Mouse (Mus musculus) G1E (cell line): ENCODE measurements around the gene Orc3.

Source experiments
- CTCF ChIP-seq: IDR thresholded peaks from 2 replicates; pipeline ENCODE4 v1.5.1; 2012; ENCODE audit warnings: low read depth, low read length, inconsistent platforms, mixed read lengths
- GATA1 ChIP-seq: IDR thresholded peaks from 2 replicates; pipeline ENCODE4 v1.6.1; 2012; ENCODE audit warnings: borderline replicate concordance, low read length, inconsistent platforms, mixed read lengths
- POLR2AphosphoS5 ChIP-seq: IDR thresholded peaks from 2 replicates; pipeline ENCODE4 v1.6.1; 2012; ENCODE audit warnings: low read depth, low read length, inconsistent platforms; ENCODE audit not compliant: insufficient replicate concordance
- TAL1 ChIP-seq: conservative IDR thresholded peaks from 2 replicates; pipeline ENCODE4 v1.6.1; 2012; ENCODE audit warnings: low read depth, low read length, inconsistent platforms, mixed read lengths

DNA sequence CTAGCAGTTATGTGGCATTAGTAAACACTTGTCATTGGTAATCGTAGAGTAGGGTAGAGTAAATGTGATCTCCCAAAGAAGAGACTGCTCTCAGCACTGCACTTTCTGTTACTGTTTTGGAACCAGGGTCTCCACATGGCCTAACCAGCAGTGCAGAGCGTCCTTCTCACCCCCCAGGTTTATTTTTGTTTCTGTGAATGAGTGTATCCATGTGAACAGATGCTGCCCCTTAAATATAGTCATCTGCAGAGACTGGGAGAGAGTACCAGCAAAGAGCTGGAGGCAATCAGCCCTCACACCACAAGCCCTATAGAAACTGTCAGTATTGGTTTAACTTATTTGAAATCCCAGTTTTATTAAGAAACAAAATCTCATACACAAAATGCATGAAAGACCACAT lies 41.9 kb downstream of the Orc3 start:
- TF ChIP-seq CTCF (no peak), GATA1 (no peak), TAL1 (no peak), POLR2AphosphoS5 (no peak)
